Mouse (Mus musculus) heart, adult 2 months (tissue): Measurements from ENCODE around the gene Mapk6.

ENCODE experiments used
- CTCF ChIP-seq: fragments of 200-600 bp; IDR thresholded peaks from 2 replicates; pipeline ENCODE4 v1.8.1; 2022; ENCODE audit warnings: antibody characterized with exemption, mild to moderate bottlenecking, moderate library complexity
- POLR2A ChIP-seq: fragments of 200-500 bp; IDR thresholded peaks from 2 replicates; pipeline ENCODE4 v1.6.1; 2011; ENCODE audit warnings: mild to moderate bottlenecking, low read depth, low read length, control low read depth; ENCODE audit not compliant: insufficient read depth

- TF ChIP-seq CTCF (no peak), POLR2A (no peak)
Observed at GRCm38 (mm10) chr9:75455684-75456083, 45.9 kb upstream of the Mapk6 start.
